Mouse (Mus musculus) yolk sac, embryonic 10.5 days (tissue): ENCODE results near the gene Hhatl.

Source experiments
- DNase-seq: peaks from one replicate; pipeline ENCODE4 v3.0.0-alpha.2; 2017; ENCODE audit warnings: low spot score

The Hhatl gene

DNA sequence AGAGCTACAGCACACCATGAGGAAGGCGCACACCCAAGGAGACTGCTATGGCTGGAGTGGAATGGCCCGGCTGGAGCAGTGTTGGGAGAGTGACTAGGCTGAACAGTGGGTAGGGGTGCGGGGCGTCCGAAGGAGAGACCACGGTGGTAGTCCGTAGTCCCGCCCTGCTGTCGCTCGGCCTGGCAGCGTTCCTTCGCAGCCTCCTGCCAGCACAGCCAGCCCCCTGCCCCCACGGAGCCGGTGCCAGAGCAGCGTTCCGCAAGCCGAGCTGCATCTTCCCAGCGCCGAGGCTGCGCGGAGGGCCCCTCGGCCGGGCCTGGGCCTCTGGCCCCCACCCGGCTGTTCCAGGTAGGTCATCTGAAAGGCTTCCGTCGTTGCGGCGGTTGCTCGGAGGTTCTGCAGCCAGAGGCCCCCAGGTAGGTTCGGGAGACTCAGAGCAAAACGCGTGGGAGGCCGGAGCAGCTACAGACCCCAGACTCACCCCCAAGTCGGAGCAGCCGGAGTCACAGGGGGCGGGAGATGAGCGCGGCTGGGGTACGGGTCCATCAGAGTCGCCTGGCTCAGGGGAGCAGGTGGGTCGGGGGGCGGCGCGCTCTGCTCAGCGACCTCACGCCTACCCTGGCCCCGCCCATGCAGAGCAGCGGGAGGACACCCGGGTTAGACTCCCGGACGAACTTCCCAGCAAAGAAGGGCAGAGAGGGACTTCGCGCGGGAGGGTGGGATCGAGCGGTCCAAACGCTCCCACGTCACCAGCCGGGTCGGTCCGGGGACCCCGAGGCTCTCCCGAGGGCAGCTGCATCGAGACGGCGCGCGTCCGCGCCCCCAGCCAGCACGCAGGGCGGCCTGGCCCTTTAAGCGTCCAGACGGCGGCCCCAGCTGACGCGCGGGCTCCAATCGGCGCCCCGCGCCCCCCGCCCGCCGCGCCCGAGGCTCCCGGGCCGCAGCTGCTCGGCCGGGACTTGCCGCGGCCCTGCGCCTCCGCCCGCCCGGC lies 32.9 kb downstream of the Hhatl start, which contains the start of gene Zfp651:
Zfp651 (plus strand) TSS at position 240 of the 991 bp plus-strand sequence.
- peak; percentile 89 for DNase-seq

GRCm38 (mm10) chr9:121757835-121758814 lies 34.2 kb downstream of the Hhatl start:
- no peak for DNase-seq

GRCm38 (mm10) chr9:121757432-121757831 lies 34.9 kb downstream of the Hhatl start:
- no peak for DNase-seq

GRCm38 (mm10) chr9:121756785-121757184 lies 35.5 kb downstream of the Hhatl start:
- DNase-seq, result no peak

- no peak for DNase-seq
These were observed 37.7 kb downstream of the Hhatl start for GRCm38 (mm10) chr9:121754624-121755023.

DNA sequence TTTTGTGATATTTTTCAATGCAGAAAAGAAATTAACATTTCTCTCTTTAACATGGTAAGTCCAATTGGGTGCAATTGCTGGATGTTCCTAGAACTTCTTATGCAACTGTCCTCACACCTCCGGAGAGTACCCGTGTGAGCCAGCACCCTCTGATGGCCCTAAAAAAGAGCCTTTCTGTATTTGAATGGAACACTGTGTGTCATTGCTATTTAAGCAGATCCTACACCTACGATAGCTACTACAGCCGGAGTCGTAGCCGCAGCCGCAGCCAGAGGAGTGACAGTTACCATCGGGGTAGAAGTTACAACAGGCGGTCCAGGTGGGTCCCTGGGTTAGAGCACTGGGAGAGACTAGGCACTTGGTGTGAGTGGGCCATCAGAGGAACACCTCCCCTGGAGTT lies 39.5 kb downstream of the Hhatl start:
- DNase-seq, result no peak

GRCm38 (mm10) chr9:121744051-121744450 lies 48.3 kb downstream of the Hhatl start:
- DNase-seq, result no peak

GRCm38 (mm10) chr9:121741168-121741567 lies 51.1 kb downstream of the Hhatl start:
- no peak for DNase-seq

DNA sequence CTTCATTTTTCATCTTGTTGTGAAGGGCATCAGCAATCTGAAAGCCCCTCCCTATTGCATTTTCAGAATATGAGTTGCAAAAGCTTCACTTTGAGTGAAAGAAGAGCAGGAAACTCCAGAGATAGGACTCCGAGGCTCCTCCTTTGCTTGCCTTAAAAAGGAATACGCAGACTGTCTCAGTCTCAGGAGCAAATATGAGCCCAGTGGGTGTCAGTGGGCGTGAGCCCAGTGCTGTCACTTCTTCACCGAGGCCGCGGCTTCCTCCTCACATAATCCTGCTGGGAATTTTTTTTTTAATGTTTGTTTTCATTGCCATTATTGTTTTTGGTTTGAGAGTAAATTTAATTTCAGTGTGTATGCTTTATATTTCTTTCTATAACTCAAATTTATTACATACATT lies 51.8 kb downstream of the Hhatl start:
- no peak for DNase-seq
